Mouse (Mus musculus) lung, postnatal 4 days (tissue): ENCODE results near the gene H2-Aa.

Experiments used
- DNase-seq, 2 experiments: peaks; one replicate each; pipeline ENCODE4 v3.0.0; 2021

Gene H2-Aa

DNA sequence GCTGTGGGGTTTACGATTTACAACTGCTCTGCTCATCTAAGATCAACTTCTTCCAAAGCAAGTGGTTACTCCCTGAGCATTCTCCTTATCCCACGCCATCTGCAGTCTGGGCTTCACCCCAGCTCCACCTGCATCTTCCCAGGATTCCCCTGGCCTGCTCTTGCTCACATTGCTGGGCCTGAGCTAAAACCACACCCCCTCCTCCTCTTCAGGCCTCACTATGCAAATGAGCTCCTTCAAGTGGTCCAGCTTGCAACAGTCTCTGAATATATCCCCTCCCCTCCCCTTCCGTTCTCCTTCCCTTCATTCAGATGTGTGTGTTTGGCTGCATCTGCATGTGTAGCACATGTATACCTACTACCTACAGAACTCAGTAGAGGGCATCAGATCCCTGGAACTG is 11.7 kb upstream of the H2-Aa start:
- no peak for DNase-seq

DNA sequence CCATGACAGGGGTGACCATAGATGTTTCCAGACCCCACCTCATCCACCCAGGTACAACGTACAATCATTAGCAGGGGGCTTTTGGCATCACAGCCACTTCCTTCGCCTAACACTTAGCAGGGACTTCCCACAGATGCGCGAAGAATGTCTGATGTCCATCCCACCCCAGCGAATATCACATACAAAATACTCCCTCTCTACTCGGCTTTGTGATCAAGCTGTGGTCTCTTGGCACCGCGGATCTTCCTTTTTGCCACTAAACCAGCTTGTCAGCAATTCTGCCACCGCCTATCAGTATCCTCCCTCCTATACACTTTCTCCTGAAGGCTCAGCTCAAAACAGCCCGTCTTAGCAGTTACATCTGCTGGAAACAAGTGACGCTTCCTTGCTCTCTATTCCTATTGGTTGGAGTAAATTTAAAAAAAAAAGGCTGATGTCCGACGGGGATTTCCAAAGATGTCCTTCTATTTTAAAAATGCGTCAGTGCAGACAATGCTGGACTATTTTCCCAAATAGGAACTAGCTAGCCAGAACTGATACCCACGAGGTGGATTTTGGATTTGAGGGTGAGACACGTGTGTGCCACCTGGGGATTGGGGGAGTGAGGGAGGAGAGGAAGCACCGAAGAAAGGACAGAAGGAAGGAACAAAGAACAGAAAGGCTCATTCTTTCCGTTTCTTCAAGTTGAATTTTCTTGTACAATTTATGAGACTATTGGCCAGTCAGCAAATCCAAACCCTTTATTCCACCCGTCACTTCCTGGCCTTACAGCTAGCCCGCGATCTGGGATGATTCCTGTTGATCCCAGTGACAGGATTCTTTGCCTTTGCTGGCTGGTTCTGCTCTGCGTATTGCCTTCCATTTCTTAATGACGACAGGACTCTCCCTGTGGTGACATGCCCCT is 8.5 kb upstream of the H2-Aa start:
- peak in 1 of 2 experiments; percentile 65 for DNase-seq

DNA sequence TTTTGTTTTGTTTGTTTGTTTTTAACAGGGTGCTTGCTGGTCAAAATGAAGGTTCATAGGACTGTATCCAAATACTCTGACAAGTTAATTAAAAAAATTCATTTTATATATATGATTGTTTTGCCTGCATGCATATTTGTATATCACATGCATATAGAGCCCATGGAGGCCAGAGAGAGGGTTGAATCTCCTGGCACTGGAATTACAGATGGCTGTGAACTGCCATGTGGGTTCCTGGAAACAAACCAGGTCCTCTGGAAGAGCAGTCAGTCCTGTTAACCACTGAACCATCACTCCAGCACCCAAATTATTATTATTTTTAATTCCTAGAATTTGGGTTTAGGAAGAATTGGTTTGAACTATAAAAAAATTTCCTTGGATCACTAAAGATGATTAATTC is 7.7 kb upstream of the H2-Aa start:
- DNase-seq, result no peak

DNA sequence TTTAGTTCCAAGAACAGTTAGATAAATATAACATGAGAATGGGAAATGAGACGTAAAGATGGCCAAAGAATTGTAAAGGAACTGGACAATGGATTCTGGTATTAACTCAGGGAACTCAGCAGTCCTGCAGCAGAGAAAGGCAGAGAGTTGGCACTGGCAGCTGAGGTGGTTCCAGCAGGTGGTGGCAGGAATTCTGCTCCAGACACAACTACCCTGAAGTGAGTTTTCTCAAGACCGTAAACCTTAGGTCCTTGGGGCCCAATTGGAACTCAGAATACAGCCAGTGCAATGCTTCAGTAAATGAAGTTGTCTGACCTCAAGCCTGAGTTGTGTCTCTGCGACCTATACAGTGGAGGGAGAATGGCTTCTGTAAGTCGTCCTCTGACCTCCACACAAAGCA is 6.6 kb upstream of the H2-Aa start:
- no peak for DNase-seq

GRCm38 (mm10) chr17:34293533-34293932 is 5.9 kb upstream of the H2-Aa start:
- DNase-seq, result no peak

GRCm38 (mm10) chr17:34292570-34292969 is 4.9 kb upstream of the H2-Aa start:
- DNase-seq, result no peak

- DNase-seq, result peak; percentile 76 to 85
These were observed 4.0 kb upstream of the H2-Aa start for GRCm38 (mm10) chr17:34291609-34292008.

DNA sequence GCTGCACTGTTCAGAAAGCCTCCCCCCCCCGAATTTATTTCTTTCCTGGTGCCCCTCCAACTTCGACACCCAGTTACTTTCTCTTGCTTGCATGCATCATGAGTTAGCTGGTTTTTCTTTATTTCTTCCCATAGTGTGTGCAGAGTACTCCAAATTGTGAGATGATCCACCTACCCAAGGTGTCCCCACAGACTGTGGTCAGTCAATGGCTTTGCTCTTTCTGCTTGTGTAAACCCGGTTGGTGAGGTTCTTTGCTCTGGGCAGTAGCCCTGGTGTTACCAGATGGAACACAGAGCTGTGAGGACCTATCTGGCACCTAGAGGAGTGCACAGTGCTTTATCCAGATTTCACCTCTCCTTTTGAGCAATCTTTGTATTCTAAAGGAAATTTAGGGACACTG is 508 bp upstream of the H2-Aa start:
- no peak for DNase-seq

- no peak for DNase-seq
These were observed 624 bp downstream of the H2-Aa start for GRCm38 (mm10) chr17:34286999-34287398.

- DNase-seq, result no peak
These were observed 1.1 kb downstream of the H2-Aa start for GRCm38 (mm10) chr17:34286501-34286900.

DNA sequence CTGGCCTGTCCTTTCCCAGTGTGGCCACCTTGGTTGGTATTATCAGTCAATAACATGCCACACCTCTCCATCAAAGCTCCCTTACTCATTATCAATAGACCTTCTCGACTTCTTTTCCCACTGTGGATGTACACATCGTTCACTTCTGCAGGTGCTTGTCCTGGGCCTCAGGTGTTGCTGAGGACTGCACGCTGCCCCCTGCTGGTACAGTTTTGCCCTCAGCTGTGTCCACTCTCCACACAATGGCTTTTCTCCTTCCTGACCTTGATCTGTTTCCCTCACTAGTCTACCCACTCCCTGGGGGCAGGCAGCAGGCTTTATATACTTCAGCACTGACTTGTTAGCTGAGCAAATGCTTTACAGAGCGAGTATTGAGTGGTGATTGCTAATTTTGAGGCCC is 1.8 kb downstream of the H2-Aa start:
- peak in 1 of 2 experiments; percentile 44 for DNase-seq

DNA sequence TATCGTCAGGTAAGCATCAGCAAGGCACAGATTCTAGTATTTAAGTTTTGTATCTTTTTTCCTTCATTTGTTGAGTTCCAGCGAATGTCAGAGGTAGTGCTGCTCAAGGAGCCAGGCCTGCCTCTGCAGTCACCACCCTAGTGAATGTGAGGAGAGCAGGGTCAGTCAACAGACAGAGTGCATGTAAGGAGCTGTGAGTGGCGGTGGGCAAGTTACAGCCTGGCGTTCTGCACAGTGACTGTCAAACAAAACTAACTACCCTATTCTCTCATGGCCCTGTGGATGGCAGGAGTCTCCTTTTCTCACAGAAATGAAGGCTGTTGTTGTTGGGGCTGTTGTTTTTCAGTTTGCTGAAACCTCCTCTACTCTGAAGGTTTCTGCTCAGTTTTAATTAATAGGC is 2.3 kb downstream of the H2-Aa start:
- DNase-seq, result no peak

DNA sequence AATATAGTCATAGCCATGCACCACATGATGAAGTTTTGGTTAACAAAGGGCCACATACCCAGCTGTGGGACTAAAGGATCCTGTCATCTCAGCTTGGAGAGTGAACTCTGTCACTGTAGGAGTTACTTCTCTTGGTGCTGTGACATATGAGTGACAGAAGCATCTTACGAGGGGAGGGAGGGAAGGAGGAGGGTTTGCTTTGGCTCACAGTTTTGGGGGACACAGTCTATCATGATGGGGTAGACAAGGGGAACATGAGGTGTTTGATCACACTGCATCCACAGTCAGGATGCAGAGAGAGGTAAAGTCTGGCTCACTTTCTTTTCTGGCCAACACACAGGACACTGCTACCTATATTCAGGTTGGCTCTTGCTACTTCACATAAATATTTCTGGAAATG is 5.8 kb downstream of the H2-Aa start:
- DNase-seq, result no peak

DNA sequence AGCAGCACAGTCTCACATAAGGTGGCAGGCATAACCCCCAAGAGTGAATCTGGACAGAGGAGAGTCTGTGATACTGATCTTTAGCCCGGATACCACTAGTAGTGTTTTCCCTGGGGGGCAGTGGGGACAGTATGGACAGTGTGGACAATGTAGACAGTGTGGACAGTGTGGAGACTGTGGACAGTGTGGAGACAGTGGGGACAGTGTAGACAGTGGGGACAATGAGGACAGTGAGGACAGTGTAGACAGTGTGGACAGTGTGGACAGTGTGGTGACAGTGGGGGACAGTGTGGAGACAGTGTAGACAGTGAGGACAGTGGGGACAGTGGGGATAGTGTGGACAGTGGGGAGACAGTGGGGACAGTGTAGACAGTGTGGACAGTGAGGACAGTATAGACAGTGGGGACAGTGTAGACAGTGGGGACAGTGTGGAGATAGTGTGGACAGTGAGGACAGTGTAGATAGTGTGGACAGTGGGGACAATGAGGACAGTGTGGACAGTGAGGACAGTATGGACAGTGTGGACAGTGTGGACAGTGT is 7.1 kb downstream of the H2-Aa start:
- no peak for DNase-seq

DNA sequence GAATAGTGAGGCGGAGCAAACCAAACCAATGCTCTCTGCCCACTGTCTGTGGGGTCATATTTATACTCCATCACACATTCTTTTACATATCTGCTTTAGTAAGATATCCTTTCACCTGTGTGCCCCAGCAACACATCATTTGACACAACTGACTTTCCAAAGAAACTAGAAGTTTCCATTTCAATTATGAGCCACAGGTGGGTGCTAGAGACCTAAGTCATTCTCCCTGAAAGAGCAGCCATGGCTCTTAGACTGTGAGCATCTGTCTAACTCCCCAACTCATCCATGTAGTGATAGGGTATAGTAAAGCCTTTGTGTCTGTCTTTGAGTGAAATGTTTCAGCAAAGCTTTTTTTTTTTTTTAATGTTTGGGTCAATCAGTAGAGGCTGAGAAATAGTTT is 15.5 kb downstream of the H2-Aa start:
- no peak for DNase-seq

- DNase-seq, result no peak
These were observed 16.7 kb downstream of the H2-Aa start for GRCm38 (mm10) chr17:34270940-34271339.

DNA sequence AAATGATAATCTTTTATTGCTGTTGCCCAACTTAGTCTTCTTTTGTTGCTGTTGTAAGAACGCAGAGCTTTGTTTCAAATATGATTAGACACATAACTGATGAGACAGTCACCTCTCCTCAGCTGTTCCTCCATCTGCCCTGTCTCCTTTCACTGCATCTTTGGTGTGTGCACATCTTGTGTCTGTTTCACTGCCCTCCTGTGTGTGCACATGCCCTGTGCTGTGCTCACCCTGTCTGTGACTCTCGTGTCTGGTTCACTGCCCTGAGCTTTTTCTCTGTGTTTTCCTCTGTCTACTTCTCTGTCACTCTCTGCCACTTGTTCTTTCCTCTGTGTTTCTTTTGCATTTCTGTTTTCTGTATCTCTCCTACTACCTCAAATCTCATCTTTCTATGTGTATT is 17.4 kb downstream of the H2-Aa start:
- DNase-seq, result no peak

GRCm38 (mm10) chr17:34269817-34270216 is 17.8 kb downstream of the H2-Aa start:
- DNase-seq, result no peak

DNA sequence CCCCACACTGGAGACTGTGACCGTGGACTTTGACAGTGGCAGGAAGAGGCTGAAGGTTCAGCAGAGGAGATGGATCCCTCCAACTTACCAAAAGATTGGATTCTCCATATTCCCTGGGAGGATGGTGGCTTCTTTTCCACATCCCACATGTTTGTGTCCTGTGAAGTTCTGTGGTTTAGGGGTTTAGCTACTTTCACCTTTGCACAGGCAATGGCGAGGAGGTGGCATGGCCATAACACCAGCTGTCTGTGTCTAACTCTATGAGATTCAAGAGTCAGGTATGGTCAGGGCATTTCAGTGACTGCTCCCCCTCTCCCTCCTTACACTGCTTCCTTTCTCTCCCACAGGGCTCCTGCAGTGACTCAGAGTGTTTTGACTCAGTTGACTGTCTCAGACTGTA is 18.9 kb downstream of the H2-Aa start:
- DNase-seq, result no peak

DNA sequence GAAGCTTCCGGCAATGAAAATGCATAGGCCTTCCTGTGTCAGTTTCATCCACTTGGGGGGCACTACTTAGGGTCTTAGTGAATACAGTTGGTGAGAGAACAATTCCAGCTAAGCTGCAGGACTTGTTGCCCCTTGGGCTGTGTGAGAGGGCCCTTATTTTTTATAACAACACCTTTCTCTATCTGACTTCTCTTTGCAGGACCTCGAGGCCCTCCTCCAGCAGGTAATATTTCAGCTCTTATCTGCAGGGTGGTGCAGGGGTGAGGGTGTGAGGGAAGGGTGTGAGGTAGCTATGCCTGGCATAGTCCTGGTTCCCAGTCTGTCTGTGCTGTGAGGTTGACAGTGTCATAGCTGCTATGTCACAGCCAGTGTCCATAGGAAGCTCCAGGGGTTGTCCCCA is 19.4 kb downstream of the H2-Aa start:
- no peak for DNase-seq

DNA sequence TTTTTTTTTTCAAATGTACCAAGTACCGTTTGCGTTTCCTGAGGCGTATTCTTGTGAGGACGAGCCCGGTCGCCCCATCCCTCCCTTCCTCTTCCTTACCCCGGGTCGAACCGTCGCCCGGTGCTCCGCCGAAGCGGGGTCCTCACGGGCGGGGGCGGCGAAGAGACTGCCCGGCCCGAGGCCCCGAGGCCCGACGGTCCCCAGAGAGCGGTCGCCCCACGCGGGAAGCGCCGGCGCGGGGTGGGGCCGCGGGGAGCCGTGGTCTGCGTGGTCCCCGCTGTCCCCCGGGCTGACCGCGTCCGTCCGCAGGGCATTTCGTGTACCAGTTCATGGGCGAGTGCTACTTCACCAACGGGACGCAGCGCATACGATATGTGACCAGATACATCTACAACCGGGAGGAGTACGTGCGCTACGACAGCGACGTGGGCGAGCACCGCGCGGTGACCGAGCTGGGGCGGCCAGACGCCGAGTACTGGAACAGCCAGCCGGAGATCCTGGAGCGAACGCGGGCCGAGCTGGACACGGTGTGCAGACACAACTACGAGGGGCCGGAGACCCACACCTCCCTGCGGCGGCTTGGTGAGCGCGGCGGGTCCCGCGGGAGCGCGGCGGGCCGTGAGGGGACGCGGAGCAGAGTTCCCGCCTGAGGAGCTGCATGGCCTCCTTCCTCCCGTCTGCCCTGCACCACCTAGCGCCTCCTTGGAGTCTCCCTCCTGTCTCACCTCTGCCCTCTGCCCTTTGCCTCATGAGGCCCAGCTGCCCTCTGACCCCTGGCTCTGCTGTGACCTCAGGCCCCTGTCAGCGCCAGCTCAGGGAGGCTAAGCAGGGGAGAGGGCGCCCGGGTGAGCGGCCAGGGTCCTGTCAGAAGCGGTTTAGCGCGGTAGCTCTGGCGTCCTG is 22.9 kb downstream of the H2-Aa start:
- DNase-seq, result peak in 1 of 2 experiments; percentile 18

- peak in 1 of 2 experiments; percentile 38 for DNase-seq
These were observed 23.7 kb downstream of the H2-Aa start for GRCm38 (mm10) chr17:34263811-34264371.

DNA sequence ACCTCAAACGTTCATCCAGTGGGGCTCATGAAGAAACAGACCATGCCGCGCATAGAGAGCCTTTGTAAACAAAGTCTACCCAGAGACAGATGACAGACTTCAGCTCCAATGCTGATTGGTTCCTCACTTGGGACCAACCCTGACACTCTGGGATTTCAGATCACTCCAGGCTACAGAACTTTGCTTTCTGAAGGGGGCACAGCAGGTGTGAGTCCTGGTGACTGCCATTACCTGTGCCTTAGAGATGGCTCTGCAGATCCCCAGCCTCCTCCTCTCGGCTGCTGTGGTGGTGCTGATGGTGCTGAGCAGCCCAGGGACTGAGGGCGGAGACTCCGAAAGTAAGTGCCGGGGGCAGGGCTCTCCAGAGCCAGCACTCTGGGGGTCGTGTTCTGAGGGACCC is 24.6 kb downstream of the H2-Aa start:
- DNase-seq, result peak; percentile 33 to 83
